Mouse (Mus musculus): ENCODE data around the gene Fstl1. TPM values are rescaled to one million over a fixed set of nuclear protein-coding genes. Genes with fewer than 3 reads are reported as not detected.

The Fstl1 gene
- 7.8 and 9.6 TPM in 2 replicates for polyA plus RNA-seq (2012; rRNA removed)

DNA sequence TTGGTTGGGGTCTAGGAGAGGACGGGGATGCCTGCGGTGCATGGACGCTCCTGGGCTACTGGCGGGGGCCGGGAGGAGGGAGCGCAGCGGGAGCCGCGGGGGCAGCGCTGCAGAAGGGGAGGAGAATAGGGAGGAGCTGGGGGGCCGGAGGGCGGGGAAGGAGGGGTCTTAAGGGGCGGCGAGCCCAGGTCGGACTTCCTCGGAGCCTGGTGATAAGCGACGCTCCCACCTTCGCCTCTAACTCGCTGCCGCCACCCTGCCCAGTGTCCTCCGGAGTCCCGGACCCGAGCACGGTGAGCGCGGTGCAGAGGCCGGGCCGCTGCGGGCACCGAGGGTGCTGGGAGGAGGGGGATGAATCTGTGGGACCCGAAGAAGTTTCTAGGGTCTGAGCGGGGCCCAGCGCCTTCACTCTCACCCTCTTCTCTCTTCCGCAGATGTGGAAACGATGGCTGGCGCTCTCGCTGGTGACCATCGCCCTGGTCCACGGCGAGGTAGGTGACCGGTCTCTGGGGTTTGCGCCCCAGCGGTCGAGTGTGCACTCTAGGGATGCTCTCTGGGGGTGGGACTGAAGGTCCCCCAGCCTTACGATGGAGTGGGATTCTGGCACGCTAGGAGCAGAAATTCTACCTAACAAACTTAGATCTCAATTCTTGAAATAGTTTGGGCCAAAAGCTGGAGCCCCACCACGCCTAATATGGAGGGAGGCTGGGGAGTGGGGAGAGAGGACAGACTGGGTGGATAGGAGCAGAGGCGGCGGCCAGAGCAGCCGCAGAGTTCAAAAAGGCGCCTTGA lies at the start of gene Fstl1:
Fstl1 (plus strand) TSS at position 14 of the 792 bp plus-strand sequence.

DNA sequence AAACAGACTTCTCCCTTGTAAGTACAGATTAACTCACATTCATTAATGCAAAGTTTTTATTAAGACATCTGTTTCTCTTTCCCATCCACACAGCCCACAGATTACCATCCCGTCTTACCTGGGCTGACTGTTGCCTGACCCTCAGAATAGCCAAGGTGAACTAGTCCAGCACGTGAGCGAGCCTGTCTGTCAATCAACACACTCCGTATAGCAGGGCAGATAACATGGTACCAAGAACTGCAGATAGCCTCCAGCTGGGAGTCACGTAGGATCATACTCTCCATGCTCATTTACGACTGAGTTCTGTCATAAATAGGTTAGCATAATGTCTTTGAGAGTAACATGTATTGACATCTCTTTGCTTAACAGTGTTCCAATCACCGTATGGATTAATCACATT lies 84.4 kb downstream of the Fstl1 start, which contains the start of gene Gm36028:
Gm36028 (minus strand) TSS at position 118 of the 400 bp plus-strand sequence.

DNA sequence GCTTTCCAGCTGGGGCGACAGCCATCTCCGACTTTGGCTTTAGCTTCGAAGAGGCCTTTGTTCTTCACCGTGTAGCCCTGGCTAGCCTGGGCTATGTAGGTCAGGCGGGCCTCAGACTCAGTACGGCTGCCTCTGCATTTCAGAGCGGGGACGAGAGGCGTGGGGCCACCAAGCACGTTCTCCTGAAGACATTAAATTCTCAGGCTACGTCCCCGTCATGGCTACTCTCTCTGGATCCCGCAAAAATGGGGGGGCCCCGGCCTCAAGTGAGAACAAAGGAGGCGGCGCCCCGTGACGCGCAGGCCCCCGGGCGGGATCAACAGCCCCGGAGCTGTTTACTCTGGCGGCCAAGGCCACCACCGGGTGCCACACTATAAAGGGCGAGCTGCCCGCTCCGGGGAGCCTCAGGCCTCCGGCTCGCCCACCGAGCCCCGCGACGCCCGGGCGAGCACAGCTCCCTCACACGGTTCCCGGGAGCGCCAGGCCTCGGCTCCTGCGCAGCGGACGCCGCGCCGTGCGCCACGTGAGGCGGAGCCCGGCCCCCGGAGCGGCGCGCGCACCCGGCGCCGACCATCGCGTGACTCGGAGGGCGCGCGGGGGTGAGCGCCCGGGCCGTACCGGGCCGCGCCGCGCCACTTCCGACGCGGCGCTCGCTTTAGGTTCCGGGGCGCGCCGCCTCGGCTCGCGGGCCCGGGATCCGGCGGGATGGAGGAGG lies 91.3 kb downstream of the Fstl1 start, which contains the start of gene Lrrc58:
Lrrc58 (plus strand) TSS at position 599 of the 715 bp plus-strand sequence.

Other genes with a start within 250 kb of the Fstl1 start
- 0.62 and 0.83 TPM in 2 replicates for gene Gtf2e1, start 237.1 kb upstream of the Fstl1 start, polyA plus RNA-seq (2012; rRNA removed)
- gene Rabl3, start 237.0 kb upstream of the Fstl1 start, polyA plus RNA-seq (2012; rRNA removed), result 0.11 and 0.48 TPM in 2 replicates
- 0.12 TPM in 1 of 2 replicates, not detected in the other for gene Hgd, start 196.7 kb upstream of the Fstl1 start, polyA plus RNA-seq (2012; rRNA removed)
- 40.4 and 60.8 TPM in 2 replicates for gene Ndufb4, start 122.4 kb upstream of the Fstl1 start, polyA plus RNA-seq (2012; rRNA removed)
- gene Gm36028, start 84.3 kb downstream of the Fstl1 start, polyA plus RNA-seq (2012; rRNA removed), result not detected in 2 replicates
- 3.0 and 3.5 TPM in 2 replicates for gene Lrrc58, start 91.5 kb downstream of the Fstl1 start, polyA plus RNA-seq (2012; rRNA removed)
- gene Gpr156, start 139.6 kb downstream of the Fstl1 start, polyA plus RNA-seq (2012; rRNA removed), result 0.02 TPM in 1 of 2 replicates, not detected in the other

All from stomach, adult 2 months (tissue).